Mouse (Mus musculus): ENCODE measurements around the gene Cpeb3. TPM values are rescaled to one million over a fixed set of nuclear protein-coding genes. Genes with fewer than 3 reads are reported as not detected.
"Not testable (repeated sequence)": the region's sequence is repeated elsewhere in the genome, so short reads cannot be mapped to it uniquely, and the experiment has no call there.

Cpeb3 gene
- polyA plus RNA-seq, 1 experiment from 2014 or later = 3.3 TPM

- peaks cover 73% of the 10 kb centered on the region for H3K4me1 ChIP-seq (replicated peaks)
- H3K36me3 ChIP-seq (replicated peaks) = peaks cover 14% of the 10 kb centered on the region
Measured at GRCm38 (mm10) chr19:37206641-37207302, 1.6 kb downstream of the Cpeb3 start.

GRCm38 (mm10) chr19:37205155-37205554 is 3.2 kb downstream of the Cpeb3 start:
- H3K4me2 ChIP-seq = peak overlapping the region; percentile 85
- not testable (repeated sequence) for H3K9me3 ChIP-seq (replicated peaks); ATAC-seq (ENCODE audit: insufficient read depth); H3K27me3 ChIP-seq; H3K36me3 ChIP-seq (replicated peaks)
- H3K27ac ChIP-seq (replicated peaks) = peak overlapping the region; percentile 93
- H3K4me1 ChIP-seq (replicated peaks) = peaks cover 67% of the 10 kb centered on the region
- peak overlapping the region; percentile 45 for H3K9ac ChIP-seq
- peak overlapping the region; percentile 34 for H3K4me3 ChIP-seq (replicated peaks)

More at GRCm38 (mm10) chr19:37206641-37207302, 1.6 kb downstream of the Cpeb3 start:
- ATAC-seq (ENCODE audit: insufficient read depth) = peak; percentile 62
- H3K9me3 ChIP-seq (replicated peaks) = no peaks in the 10 kb centered on the region
- peak overlapping the region; percentile 99 for H3K4me3 ChIP-seq (replicated peaks)
- H3K9ac ChIP-seq = peak overlapping the region; percentile 100
- WGBS (ENCODE audit: insufficient replicate concordance) = under 1% methylated on average over 47 of the region's 47 CpGs
- peak overlapping the region; percentile 98 for H3K27ac ChIP-seq (replicated peaks)
- H3K27me3 ChIP-seq = no peaks in the 10 kb centered on the region
- peak overlapping the region; percentile 85 for H3K4me2 ChIP-seq

- Histone ChIP-seq H3K4me1 (replicated peaks) (peaks cover 69% of the 10 kb centered on the region), H3K9me3 (replicated peaks) (no peaks in the 10 kb centered on the region), H3K4me2 (peak overlapping the region; percentile 2; the same call in 1 of the 2 replicates), H3K27me3 (no peaks in the 10 kb centered on the region), H3K27ac (replicated peaks) (peak overlapping the region; percentile 36), H3K36me3 (replicated peaks) (no peaks in the 10 kb centered on the region), H3K9ac (no peak overlapping the region), H3K4me3 (replicated peaks) (no peak overlapping the region)
- no peak for ATAC-seq (ENCODE audit: insufficient read depth)
- 32% methylated on average over 1 of the region's 1 CpGs for WGBS (ENCODE audit: insufficient replicate concordance)
Measured at GRCm38 (mm10) chr19:37203371-37203770, 5.0 kb downstream of the Cpeb3 start.

- H3K36me3 ChIP-seq (replicated peaks) = no peaks in the 10 kb centered on the region
- H3K27ac ChIP-seq (replicated peaks) = no peak overlapping the region
- no peaks in the 10 kb centered on the region for H3K27me3 ChIP-seq
- peaks cover 78% of the 10 kb centered on the region for H3K4me1 ChIP-seq (replicated peaks)
- WGBS (ENCODE audit: insufficient replicate concordance) = 81% methylated on average over 2 of the region's 2 CpGs
- H3K9ac ChIP-seq = no peak overlapping the region
- no peak for ATAC-seq (ENCODE audit: insufficient read depth)
- H3K9me3 ChIP-seq (replicated peaks) = no peaks in the 10 kb centered on the region
- H3K4me3 ChIP-seq (replicated peaks) = no peak overlapping the region
- H3K4me2 ChIP-seq = no peak overlapping the region
Measured at GRCm38 (mm10) chr19:37199889-37200288, 8.5 kb downstream of the Cpeb3 start.

- Histone ChIP-seq H3K27ac (replicated peaks) (peak overlapping the region; percentile 60), H3K9me3 (replicated peaks) (no peaks in the 10 kb centered on the region), H3K9ac (no peak overlapping the region), H3K27me3 (no peaks in the 10 kb centered on the region), H3K4me2 (peak overlapping the region; percentile 41), H3K4me3 (replicated peaks) (no peak overlapping the region), H3K4me1 (replicated peaks) (peaks cover 64% of the 10 kb centered on the region), H3K36me3 (replicated peaks) (no peaks in the 10 kb centered on the region)
- ATAC-seq (ENCODE audit: insufficient read depth) = peak; percentile 79
- 77% methylated on average over 1 of the region's 1 CpGs for WGBS (ENCODE audit: insufficient replicate concordance)
Measured at GRCm38 (mm10) chr19:37198165-37198880, 10.1 kb downstream of the Cpeb3 start.

- 68% methylated on average over 5 of the region's 5 CpGs for WGBS (ENCODE audit: insufficient replicate concordance)
Measured at GRCm38 (mm10) chr19:37192475-37193058, 15.8 kb downstream of the Cpeb3 start.

GRCm38 (mm10) chr19:37188366-37188948 is 19.9 kb downstream of the Cpeb3 start:
- 59% methylated on average over 4 of the region's 4 CpGs for WGBS (ENCODE audit: insufficient replicate concordance)
- Histone ChIP-seq H3K27ac (replicated peaks) (no peak overlapping the region), H3K4me1 (replicated peaks) (peaks cover 6% of the 10 kb centered on the region)

More at GRCm38 (mm10) chr19:37192475-37193058, 15.8 kb downstream of the Cpeb3 start:
- no peak overlapping the region for H3K27ac ChIP-seq (replicated peaks)
- peaks cover 23% of the 10 kb centered on the region for H3K4me1 ChIP-seq (replicated peaks)
- no peaks in the 10 kb centered on the region for H3K27me3 ChIP-seq
- ATAC-seq (ENCODE audit: insufficient read depth) = peak; percentile 42; the same call in 1 of the 2 replicates
- H3K4me2 ChIP-seq = no peak overlapping the region
- H3K9ac ChIP-seq = no peak overlapping the region
- no peak overlapping the region for H3K4me3 ChIP-seq (replicated peaks)
- no peaks in the 10 kb centered on the region for H3K36me3 ChIP-seq (replicated peaks)
- no peaks in the 10 kb centered on the region for H3K9me3 ChIP-seq (replicated peaks)

GRCm38 (mm10) chr19:37177819-37178708 is 30.3 kb downstream of the Cpeb3 start:
- H3K9ac ChIP-seq = peak overlapping the region; percentile 41
- peaks cover 41% of the 10 kb centered on the region for H3K27me3 ChIP-seq
- peak overlapping the region; percentile 74 for H3K27ac ChIP-seq (replicated peaks)
- no peaks in the 10 kb centered on the region for H3K9me3 ChIP-seq (replicated peaks)
- peaks cover 11% of the 10 kb centered on the region for H3K36me3 ChIP-seq (replicated peaks)
- WGBS (ENCODE audit: insufficient replicate concordance) = 10% methylated on average over 17 of the region's 17 CpGs
- peaks cover 73% of the 10 kb centered on the region for H3K4me1 ChIP-seq (replicated peaks)
- H3K4me3 ChIP-seq (replicated peaks) = peak overlapping the region; percentile 52
- peak overlapping the region; percentile 71 for H3K4me2 ChIP-seq
- ATAC-seq (ENCODE audit: insufficient read depth) = peak; percentile 88

More at GRCm38 (mm10) chr19:37188366-37188948, 19.9 kb downstream of the Cpeb3 start:
- Histone ChIP-seq H3K4me3 (replicated peaks) (no peak overlapping the region), H3K36me3 (replicated peaks) (no peaks in the 10 kb centered on the region), H3K9me3 (replicated peaks) (no peaks in the 10 kb centered on the region), H3K27me3 (no peaks in the 10 kb centered on the region), H3K4me2 (no peak overlapping the region), H3K9ac (no peak overlapping the region)
- ATAC-seq (ENCODE audit: insufficient read depth) = no peak

GRCm38 (mm10) chr19:37176879-37177462 is 31.4 kb downstream of the Cpeb3 start:
- Histone ChIP-seq H3K4me1 (replicated peaks) (peaks cover 77% of the 10 kb centered on the region), H3K27me3 (peaks cover 52% of the 10 kb centered on the region), H3K9me3 (replicated peaks) (no peaks in the 10 kb centered on the region), H3K4me2 (peak overlapping the region; percentile 13), H3K36me3 (replicated peaks) (peaks cover 11% of the 10 kb centered on the region), H3K27ac (replicated peaks) (no peak overlapping the region), H3K9ac (no peak overlapping the region), H3K4me3 (replicated peaks) (no peak overlapping the region)
- ATAC-seq (ENCODE audit: insufficient read depth) = no peak
- 38% methylated on average over 4 of the region's 4 CpGs for WGBS (ENCODE audit: insufficient replicate concordance)

GRCm38 (mm10) chr19:37175919-37176318 is 32.5 kb downstream of the Cpeb3 start:
- H3K27me3 ChIP-seq = peaks cover 60% of the 10 kb centered on the region
- peaks cover 11% of the 10 kb centered on the region for H3K36me3 ChIP-seq (replicated peaks)
- no peak overlapping the region for H3K27ac ChIP-seq (replicated peaks)

More at GRCm38 (mm10) chr19:37175919-37176318, 32.5 kb downstream of the Cpeb3 start:
- Histone ChIP-seq H3K9me3 (replicated peaks) (no peaks in the 10 kb centered on the region), H3K4me1 (replicated peaks) (peaks cover 72% of the 10 kb centered on the region), H3K4me3 (replicated peaks) (peak overlapping the region; percentile 65), H3K9ac (no peak overlapping the region), H3K4me2 (peak overlapping the region; percentile 87)
- ATAC-seq (ENCODE audit: insufficient read depth) = no peak
- 8% methylated on average over 6 of the region's 6 CpGs for WGBS (ENCODE audit: insufficient replicate concordance)

Measured in liver, embryonic 15.5 days (tissue).